Mouse (Mus musculus): ENCODE data around the gene Tspan15.

DNA sequence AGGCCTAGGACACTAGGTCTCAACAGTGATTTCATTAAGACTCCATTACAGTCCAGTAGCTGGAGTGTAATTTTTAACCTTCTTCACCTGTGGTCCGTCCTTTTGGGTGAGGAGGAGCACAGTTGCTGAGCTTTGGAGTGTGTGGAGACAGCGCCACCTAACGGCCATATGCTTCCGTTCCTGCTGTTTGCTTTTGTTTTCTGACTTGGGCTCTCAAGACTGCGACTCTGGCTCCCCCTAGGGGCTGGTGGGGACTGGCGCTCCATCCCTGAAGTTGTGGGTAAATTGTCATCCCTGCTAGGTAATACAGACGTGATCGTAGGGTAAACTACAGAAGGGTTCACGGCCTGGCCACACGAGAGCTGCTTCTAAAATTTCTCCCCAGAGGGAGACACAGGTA lies 48.0 kb downstream of the Tspan15 start:
- TF ChIP-seq CTCF (conservative IDR thresholded peaks at IDR 0.05; ENCODE audit: low read length) = peak; percentile 96
- TF ChIP-seq POU5F1 (IDR thresholded peaks at IDR 0.05; ENCODE audit: borderline replicate concordance, low read length) = no peak

Measured in E14TG2a.4 (cell line).